Mouse (Mus musculus) left cerebral cortex, adult 18-20 months (tissue): ENCODE results near the gene Pcna. TPM values are rescaled to one million over a fixed set of nuclear protein-coding genes. Genes with fewer than 3 reads are reported as not detected.
"Not testable (repeated sequence)": the region's sequence is repeated elsewhere in the genome, so short reads cannot be mapped to it uniquely, and the experiment has no call there.

Experiments used
- DNase-seq, 2 experiments: peaks; one replicate each; pipeline ENCODE4 v3.0.0; 2021 to 2022; ENCODE audit warnings: low spot score in 2 of 2, mixed read lengths in 1 of 2
- long read RNA-seq, 2 experiments: library from polyadenylated mRNA; stranded (forward); transcript quantifications; one replicate each; pipeline ENCODE4 v2.0.0; 2021
- total RNA-seq, 2 experiments: library from RNA; stranded (reverse); gene quantifications; 2 replicates each; pipeline ENCODE4 v1.2.3; 2021

Pcna gene
- total RNA-seq: 10 to 100 TPM; 45.8 to 48.0 TPM
- long read RNA-seq, experiment 1, transcript Pcna-201 (6 exons, 1,518 nt): major isoform, 56 of 57 reads
- long read RNA-seq, experiment 1, partial matches to known transcripts: 1 of 57 reads
- long read RNA-seq, experiment 1, other reads (novel, unspliced or antisense): 0 of 57 reads
- long read RNA-seq, experiment 2, transcript Pcna-201 (6 exons, 1,518 nt): major isoform, 47 of 50 reads
- long read RNA-seq, experiment 2, partial matches to known transcripts: 3 of 50 reads
- long read RNA-seq, experiment 2, other reads (novel, unspliced or antisense): 0 of 50 reads

- DNase-seq: peak; percentile 96 to 97
Observed at GRCm38 (mm10) chr2:132252542-132253528, at the start of gene Pcna. TSS of gene Pcna (minus strand) at chr2:132253314.

- no peak for DNase-seq
Observed at GRCm38 (mm10) chr2:132301436-132301835, 48.3 kb upstream of the Pcna start.

DNA sequence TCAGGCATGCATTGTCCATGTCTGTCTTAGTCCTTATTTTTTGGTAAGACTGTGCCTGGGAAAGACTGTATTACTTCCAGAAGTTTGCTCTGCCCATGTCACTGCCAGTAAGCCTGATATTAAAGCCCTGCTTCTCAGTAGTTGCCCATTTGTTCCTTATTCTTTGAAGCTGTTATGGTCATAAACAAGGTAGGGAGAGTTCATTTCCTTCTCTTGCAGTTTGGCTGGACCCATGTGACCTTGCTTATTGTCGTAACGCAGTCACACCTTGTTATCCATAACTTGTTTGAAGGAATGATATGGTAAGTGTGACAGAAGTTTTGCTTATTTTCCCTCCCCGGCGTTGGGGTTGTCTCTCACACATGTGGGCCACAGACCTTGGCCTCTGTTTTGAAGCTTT lies 45.1 kb upstream of the Pcna start:
- no peak for DNase-seq

DNA sequence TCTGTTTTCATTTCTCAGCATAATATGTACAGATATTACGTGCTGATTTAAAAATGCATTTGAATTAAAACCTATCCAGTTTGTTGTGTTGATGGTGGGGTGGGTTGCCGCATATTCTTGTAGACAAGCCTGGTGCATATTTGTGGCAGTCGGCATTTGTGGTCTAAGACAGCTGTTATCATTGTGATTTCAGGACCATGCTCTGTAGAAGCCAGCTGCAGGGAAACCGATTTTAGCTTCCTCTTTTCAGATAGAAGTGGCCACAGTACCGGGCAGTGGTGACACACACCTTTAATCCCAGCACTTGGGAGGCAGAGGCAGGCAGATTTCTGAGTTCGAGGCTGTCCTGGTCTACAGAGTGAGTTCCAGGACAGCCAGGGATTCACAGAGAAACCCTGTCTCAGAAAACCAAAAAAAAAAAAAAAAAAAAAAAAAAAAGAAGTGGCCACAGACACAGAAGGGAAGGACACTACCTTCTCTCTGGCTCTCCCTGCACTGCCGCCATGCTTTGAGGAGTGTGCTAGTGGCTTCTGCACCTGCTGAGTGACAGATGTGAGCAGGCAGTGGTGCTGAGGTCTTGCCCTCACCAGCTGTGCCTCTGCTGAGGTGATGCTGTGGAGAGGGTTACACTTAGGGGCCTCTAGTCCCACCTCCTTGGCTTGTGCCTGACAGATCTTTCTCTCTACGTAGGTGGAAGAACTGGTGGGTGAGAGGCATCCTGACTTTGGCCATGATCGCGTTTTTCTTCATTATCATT lies 40.8 kb upstream of the Pcna start:
- DNase-seq: no peak

GRCm38 (mm10) chr2:132292083-132292482 lies 39.0 kb upstream of the Pcna start:
- DNase-seq: peak in 1 of 2 experiments; percentile 46

DNA sequence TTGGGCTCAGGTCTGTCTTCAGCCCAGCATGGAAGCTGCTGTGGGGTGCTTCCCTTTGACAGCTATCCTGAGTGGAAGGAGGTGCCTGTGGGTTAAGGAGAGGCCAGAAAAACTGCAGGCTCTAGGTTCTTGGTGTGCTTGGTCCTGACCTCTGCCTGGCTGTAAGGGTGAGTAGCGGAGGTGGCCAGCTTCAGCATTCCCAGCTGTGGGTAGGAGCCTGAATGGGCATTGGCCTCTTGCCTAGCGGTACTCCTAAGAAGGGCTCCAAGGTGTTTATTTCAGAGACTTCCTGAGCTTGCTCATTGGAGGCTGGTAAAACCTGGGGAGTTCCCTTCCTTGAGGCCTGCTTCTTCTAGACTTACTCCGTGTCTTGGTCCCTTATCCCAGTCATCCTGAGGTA lies 38.2 kb upstream of the Pcna start:
- DNase-seq: no peak

DNA sequence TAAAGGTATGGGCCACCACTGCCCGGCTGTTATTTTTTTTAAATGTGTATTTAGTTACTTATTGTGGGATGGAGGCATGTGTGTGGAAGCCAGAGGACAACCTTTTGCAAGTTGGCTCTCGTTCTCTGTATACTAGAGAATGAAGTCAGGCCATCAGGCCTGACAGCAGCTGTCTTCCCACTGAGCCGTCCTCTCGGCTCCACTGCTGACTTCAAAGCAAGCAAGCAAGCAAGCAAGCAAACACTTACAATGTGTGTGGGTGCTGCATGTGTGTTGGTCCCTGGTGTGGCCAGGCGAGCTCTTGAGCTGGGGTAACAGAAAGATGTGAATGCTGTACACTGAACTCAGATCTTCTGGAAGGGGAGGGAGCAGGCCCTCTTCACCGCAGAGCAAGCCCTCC lies 37.7 kb upstream of the Pcna start:
- no peak for DNase-seq

GRCm38 (mm10) chr2:132289213-132289612 lies 36.1 kb upstream of the Pcna start:
- DNase-seq: not testable (repeated sequence)

- no peak for DNase-seq
Observed at GRCm38 (mm10) chr2:132286376-132287076, 33.4 kb upstream of the Pcna start.

DNA sequence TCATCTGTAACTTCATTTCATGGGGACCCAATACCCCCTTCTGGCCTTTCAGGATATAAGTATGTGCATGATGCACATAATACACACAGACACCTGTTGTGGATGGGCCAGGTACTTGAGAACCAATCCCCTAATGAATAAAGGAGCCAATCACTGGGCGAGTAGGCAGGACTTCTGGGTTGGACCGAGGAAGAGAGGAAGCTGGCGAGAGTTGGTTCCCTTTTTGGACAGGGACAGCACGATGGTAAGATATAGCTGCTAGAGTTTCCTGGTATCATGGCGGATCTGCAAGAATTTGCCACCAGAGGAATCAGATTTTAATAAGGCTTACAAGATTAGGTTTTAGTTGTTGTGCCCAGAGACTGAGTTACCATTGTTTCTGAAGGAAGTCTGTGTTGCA lies 32.6 kb upstream of the Pcna start:
- DNase-seq: not testable (repeated sequence)

GRCm38 (mm10) chr2:132284492-132285139 lies 31.5 kb upstream of the Pcna start:
- DNase-seq: no peak

DNA sequence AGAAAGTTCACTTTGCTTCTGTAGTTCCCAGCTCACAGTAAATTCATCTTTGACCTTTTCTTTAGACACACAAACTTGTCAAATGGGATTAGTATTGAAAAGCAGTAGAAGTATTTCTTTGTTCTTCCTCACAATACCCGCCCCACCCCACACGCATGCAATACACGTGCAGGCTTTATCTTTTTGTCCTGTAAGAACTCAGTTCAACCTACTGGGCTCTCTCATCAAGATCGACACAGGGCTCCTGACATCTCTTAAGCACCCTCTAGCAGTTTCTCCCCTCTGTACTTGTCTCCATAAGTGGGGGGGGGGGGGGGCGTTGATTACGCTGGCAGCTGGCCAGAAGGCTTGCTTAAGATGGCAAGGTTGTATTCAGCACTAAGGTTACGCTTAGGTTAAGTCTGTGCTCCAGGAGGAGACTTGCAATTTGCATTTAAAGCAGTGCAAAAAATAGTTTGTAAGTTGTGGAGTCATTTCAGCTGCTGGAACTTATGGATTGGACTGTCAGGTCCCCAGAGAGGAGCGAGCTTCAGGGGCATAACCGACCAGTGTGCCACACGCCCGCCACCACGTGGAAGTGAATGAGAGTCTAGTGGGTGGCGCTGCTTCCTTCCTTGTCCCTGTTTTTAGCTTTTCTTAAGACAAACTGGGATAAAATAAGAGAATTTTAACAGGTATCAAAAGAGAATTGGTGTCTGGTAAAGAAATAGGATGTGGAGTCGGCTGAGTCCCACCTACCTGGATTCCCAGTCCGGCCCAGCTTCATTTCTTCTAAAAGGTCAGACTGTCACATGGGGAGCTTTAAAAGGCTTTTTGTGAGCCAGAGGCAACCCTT lies 30.3 kb upstream of the Pcna start:
- no peak for DNase-seq

- DNase-seq: no peak
Observed at GRCm38 (mm10) chr2:132282453-132283174, 29.5 kb upstream of the Pcna start.

GRCm38 (mm10) chr2:132281560-132282452 lies 28.7 kb upstream of the Pcna start:
- no peak for DNase-seq

DNA sequence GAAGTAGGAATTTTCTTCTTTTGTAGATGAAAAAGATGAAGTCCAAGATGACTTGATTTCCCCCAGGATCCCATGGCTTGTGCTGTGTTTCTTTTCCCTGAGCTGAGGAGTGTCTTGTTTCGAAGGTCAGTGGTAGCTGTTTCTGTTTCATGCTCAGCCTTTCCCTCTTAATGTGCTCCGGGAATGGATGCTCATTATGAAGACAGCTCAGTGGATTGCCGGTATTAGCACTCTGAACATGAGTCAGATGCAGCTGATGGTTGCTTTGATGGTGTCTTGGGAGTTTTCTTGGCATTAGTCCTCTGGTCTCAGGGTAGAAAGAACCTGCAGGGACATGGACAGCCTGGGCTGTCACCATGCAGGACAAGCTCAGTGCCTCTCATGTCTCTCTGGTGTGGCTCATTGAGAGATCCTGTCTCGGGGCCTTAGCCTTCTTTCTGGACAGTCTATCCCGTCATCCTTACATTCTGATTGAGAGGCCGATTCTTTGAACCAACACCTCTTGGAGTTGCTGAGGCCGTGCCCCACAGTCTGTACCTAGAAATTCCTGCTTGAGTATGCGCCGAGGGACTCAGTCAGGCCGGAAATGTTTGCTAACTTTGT lies 27.5 kb upstream of the Pcna start:
- no peak for DNase-seq

- no peak for DNase-seq
Observed at GRCm38 (mm10) chr2:132279978-132280377, 26.9 kb upstream of the Pcna start.

DNA sequence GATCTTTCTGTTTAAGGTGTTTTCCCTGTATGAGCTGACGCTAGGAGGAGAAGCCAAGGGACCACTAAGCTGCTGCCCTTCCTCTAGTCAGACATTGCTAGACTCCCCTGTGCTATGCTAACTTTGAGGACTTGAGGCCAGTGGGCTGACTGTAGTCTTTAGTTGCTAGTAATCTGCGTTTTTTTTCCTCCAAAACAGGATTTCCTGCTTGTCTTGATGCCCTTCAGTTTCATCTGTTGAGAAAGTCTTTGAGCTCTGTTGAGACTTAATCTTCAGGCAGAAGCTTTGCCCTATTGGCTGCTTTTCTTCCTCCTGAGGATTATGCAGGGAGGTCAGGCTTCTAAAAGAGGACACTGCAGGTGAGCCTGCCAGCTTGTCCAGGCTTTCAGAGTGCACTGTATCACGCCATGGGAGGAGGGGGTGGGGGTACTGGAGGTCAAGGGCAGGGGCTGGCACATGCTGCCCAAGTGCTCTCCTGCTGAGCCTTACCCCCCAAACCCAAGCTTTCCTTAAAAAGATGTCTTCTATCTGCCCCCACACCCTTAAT lies 26.3 kb upstream of the Pcna start:
- no peak for DNase-seq
